Mouse (Mus musculus) cortical plate, adult 2 months (tissue): ENCODE measurements at regions not wholly inside any gene's neighbourhood (a gene's known extent, or its start where the extent isn't known, plus 50 kb on each side); places are given as distances from the start of the nearest gene placed in this dataset.

Experiments
- CTCF ChIP-seq: fragments of 200-500 bp; IDR thresholded peaks from 2 replicates; pipeline ENCODE4 v1.5.1; 2011; ENCODE audit warnings: mild to moderate bottlenecking, control low read depth, low read length; ENCODE audit not compliant: insufficient read depth; ENCODE audit errors: extremely low read depth
- POLR2A ChIP-seq: fragments of 200-500 bp; IDR thresholded peaks from 2 replicates; pipeline ENCODE4 v1.6.1; 2011; ENCODE audit warnings: mild to moderate bottlenecking, low read length, control low read depth; ENCODE audit not compliant: insufficient read depth; ENCODE audit errors: extremely low read depth

- TF ChIP-seq CTCF (no peak), POLR2A (no peak)
These were observed 168.7 kb downstream of the Moxd1 start for GRCm38 (mm10) chr10:24392066-24392465.
